Mouse (Mus musculus): ENCODE results near the gene Psmd8.

The Psmd8 gene

GRCm38 (mm10) chr7:29137429-29137828 lies 43.1 kb downstream of the Psmd8 start:
- peak; percentile 97 for DNase-seq (ENCODE audit: low read depth, low spot score)

DNA sequence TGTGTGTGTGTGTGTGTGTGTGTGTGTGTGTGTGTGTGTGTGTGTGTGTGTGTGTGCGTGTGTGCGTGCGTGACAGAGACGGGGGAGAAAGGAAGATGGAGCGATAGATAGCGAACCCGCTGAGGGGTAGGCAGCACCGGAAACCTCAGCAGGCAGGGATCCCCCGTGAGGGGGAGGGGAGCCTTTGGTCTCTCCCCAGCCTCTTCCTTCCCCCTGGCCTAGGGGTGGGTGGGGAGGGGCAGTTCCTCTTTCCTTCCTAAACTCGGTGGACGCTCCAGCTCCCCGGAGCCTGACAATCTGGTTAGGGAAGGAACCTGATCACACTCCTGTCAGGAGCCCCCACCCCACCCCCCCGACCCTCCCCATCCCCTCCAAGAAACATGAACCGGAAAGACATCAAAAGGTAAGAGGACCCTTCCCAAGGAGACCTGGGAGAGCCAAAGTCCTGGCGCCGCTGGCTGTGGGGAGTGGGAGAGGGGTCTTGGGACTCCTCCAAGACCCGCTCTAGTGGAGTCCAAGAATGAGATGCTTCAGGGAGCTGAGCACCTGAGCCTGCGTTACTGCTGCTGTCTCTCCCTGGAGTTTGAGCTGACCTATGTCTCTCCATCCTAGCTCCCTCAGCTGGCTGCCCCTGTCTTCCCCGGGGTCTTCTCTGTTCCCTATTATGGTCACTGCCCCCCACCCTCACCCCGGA lies 45.7 kb downstream of the Psmd8 start, which contains the start of gene Rasgrp4:
TSS of gene Rasgrp4 (plus strand) at position 159 of the 694 bp plus-strand sequence.
- DNase-seq (ENCODE audit: low read depth, low spot score): peak; percentile 61

GRCm38 (mm10) chr7:29134230-29134629 lies 46.3 kb downstream of the Psmd8 start:
- no peak for DNase-seq (ENCODE audit: low read depth, low spot score)

DNA sequence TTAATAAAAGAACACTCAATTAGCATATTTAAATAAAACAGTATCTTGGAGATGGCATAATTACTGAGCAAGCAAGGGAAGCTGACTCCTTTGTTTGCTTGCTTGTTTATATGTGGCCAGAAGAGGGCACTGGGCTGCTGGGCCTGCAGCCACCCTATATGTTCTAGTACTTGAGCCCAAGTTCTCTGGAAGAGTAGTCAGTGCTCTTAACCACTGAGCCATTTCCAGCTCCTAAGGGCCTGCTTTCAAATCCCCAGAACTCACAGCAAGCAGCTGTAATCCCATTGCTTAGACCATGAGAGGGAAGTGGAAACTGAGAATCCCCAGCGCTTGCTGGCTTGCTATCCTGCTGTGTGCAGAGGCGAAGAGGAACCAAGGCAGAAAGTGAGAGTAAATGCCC lies 51.8 kb downstream of the Psmd8 start:
- peak; percentile 48 for DNase-seq (ENCODE audit: low read depth, low spot score)

DNA sequence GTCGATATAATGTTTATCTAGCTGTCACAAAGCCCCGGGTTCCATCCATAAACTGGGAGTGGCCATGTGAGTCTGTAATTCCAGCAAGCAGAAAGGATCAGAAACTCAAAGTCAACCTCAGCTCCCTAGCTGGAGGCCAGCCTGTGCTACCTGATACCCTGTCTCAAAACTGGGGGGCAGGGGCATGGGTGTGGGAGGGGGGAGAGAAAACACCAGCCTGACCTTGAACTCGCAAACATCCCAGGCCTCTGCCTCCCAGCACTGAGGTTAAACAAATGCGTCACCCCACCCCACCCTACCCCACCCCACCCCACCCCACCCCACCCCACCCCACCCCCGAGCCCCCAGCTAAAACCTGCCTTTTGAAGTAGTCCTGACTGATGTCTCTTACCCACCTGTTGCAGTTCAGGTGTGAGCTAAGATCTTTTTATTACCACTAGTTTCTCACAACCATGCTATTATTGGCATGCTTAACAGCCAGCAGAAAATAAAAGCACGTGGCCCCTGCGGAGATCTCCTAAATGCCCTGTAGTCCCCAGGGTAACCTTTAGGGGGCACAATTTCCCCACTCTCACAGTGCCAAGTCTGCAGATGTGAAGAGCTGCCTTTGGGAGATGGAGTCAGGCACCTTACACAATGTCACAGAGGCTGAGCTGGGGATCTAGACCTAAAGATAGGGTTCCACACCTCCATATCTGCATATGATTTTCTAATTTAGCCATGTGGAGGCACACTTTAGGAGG lies 54.2 kb downstream of the Psmd8 start:
- peak; percentile 87 for DNase-seq (ENCODE audit: low read depth, low spot score)

- peak; percentile 95 for DNase-seq (ENCODE audit: low read depth, low spot score)
Observed at GRCm38 (mm10) chr7:29124970-29125369, 55.5 kb downstream of the Psmd8 start, which contains the start of gene Ryr1. Gene Ryr1, minus strand, starts transcription at chr7:29125179.

Measured in R1 (cell line).